Mouse (Mus musculus) c-Kit-positive CD71-positive TER-119-positive erythroid progenitor cells, embryonic 14.5 days (primary cell): ENCODE results near the gene Ercc6.

Experiments used
- DNase-seq: peaks from one replicate; pipeline ENCODE4 v3.0.0-alpha.2; 2013; ENCODE audit warnings: low spot score

Ercc6 gene

GRCm38 (mm10) chr14:32520400-32520926 lies 7.1 kb downstream of the Ercc6 start:
- no peak for DNase-seq

- DNase-seq: no peak
Measured at GRCm38 (mm10) chr14:32522336-32522735, 9.0 kb downstream of the Ercc6 start.

- no peak for DNase-seq
Measured at GRCm38 (mm10) chr14:32524071-32524470, 10.8 kb downstream of the Ercc6 start.

- no peak for DNase-seq
Measured at GRCm38 (mm10) chr14:32525996-32526705, 12.8 kb downstream of the Ercc6 start.

DNA sequence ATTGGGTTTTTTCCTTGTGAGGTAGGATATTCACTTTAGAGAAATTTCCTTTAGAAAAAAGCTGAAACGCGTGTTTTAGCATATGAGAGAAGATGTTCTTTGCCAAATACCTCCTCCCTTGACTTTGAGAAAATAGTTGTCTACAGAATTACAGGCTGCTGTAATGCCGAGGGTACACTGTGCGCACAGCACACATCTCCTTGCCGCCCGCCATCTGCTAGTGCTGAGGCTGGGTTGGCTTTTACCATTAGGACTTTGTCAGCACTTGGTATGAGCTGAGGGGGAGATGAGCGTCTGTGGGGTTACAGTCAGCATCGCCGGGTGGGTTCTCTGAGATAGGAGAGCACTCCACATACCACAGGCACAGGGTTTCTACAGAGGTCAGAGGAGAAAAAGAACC lies 13.9 kb downstream of the Ercc6 start:
- no peak for DNase-seq

- DNase-seq: no peak
Measured at GRCm38 (mm10) chr14:32529036-32529435, 15.7 kb downstream of the Ercc6 start.

GRCm38 (mm10) chr14:32530896-32531295 lies 17.6 kb downstream of the Ercc6 start:
- DNase-seq: no peak

DNA sequence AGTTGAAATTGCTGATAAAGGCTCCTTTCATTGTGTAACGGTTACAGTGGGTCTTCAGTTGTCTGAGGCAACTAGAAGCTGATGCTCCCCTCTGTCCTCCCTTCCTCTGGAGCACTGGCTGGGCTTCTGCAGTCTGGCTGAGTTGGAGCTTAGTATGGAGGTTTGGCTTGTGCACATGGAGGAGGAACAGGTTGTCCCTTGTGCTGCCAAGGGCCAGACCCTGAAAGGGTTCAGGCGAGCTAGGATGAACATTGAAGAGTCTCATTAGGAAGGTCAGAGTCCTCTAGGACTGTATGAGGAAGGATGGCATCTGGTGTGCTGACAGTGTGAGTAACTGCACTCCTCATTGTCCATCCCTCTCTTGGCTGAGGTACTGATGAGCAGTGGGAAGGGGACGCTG lies 18.1 kb downstream of the Ercc6 start:
- DNase-seq: no peak

DNA sequence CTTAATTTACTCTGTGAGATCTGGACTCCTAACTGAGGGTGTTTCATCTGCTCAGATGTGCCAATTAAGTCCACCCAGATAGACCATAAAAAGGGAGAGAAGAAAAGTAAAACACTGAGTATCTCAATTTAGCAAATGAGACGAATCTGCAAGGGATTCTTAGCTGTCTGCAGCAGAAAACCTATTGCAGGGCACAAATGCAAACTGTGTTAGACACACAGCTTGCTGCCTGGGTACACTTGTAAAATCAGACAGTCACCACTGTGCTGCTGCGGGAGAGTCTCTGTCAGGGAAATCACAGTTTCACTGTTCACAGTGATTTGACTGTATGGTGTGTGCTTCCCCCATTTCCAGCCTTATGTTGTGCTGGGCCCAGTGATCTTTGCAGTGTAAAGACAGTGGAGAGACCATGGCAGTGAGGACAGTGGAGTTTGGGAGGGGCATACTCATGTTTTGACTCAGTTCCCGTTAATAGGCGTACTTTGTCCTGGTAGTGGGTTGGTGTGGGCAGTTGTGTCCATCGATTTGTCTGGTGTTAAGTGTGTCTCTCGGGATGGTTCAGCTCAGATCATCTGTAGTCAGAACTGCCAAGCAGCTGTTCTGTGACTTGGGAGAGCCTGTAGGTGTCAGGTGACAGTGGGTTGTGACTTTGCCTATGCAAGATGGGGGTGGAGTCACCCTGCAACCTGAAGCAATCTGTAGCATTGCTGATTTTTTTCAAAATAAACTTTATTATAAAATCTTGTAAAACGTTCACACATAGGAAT lies 19.2 kb downstream of the Ercc6 start:
- no peak for DNase-seq

- DNase-seq: no peak
Measured at GRCm38 (mm10) chr14:32533148-32533520, 19.8 kb downstream of the Ercc6 start.

DNA sequence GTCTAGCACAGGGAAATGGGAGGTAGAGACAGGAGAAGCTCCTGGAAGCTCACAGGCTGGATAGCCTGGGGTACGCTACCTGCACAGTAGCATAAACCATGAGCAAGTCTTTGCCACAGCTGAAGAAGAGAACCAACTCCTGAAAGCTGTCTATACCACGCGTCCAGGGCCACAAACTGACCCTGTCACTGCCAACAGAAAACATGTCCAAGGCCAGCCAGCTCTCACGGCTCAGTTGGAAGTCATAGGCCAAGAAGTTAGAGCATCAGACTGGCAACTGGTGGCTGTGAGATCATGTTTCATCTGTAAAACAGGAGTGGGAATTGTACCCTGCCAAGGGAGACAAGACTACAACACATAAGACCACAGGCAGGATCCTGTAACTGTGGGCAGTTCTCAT lies 20.3 kb downstream of the Ercc6 start:
- DNase-seq: no peak

DNA sequence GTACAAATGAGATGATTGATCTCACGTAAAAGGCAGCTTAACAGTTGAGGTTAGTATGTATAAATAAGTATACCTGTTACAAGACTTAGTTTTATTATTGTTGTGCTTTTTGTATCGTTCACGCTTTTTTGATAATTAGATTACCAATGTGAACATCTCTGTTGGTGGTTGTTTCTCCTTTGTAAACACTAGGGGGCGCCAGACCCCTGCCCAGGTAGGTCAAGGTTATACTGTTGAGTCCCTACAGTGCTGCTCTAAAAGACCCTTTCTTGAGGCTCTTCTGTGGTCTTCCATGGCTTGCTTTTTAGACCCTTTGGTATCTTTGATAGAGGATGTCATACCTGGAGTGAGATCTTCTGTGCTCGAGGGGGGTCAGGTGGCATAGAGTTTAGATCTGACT lies 20.8 kb downstream of the Ercc6 start:
- peak; percentile 32 for DNase-seq

DNA sequence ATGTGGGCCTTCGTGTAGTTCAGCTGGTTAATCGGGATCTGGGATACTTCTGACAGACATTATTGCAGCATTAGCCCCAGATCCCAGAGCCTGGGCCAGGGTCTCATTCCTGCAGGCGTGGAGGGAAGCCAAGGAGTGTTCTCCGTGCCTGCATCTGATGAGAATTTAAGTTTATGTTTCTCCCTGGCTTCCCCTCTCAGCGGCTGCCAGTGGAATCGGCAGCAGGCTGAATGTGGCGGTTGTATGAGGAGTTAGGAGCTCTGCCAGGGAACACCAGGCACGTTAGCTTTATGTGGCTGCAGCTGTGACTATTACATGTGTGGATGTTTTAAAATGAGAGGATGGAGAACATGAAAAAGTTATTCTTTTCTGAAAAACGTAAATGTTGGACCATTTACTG lies 23.4 kb downstream of the Ercc6 start:
- no peak for DNase-seq

- DNase-seq: no peak
Measured at GRCm38 (mm10) chr14:32538115-32538514, 24.8 kb downstream of the Ercc6 start.

DNA sequence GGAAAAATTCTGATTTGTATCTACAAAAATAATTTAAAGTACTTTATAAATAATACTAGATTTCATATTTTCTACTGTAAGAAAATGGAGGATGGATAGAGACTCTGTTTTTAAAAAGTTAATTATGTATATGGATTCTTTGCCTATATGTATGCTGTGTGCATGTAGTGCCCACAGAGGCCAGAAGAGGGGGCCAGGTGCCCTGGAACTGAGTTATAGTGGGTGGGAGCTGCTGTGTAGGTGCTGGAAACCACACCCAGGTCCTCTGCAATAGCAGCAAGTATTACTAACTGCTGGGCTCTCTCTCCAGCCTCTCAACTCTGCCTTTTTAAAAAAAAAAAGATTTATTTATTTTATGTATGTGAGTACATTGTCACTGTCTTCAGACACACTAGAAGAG lies 29.8 kb downstream of the Ercc6 start:
- no peak for DNase-seq

- no peak for DNase-seq
Measured at GRCm38 (mm10) chr14:32546676-32547075, 33.4 kb downstream of the Ercc6 start.

- DNase-seq: no peak
Measured at GRCm38 (mm10) chr14:32551854-32552253, 38.5 kb downstream of the Ercc6 start.

- peak; percentile 59 for DNase-seq
Measured at GRCm38 (mm10) chr14:32553198-32553903, 40.0 kb downstream of the Ercc6 start.

DNA sequence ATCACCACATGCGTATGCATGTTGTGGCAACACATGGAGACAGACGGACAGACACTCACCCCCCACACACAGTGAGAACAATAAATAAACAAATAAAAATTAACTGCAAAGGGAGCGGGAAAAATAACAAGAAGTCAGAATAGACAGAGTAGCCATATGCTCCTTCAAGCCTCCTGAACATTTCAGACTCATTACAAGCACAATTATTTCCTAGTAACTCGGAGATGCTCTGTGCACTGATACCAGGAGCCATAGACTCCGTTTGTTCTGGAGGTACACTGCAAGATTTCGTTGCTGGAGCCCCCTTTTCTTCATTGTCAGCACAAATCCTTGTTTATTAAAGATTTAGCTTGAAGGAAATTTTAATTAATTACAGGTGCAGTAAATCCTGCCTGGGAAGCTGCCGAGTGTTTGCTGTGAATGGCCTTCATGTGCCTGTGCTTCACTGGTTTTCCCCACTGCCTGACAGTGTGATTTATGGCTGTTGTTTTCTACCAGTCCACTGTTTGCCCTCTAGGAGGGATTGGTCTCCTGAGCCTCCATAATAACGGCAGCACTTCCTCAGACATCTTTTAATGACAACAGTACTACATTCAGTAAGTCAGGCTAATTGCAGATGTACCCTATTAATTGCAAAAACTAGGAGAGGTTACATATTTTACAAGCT lies 41.7 kb downstream of the Ercc6 start:
- no peak for DNase-seq

GRCm38 (mm10) chr14:32561428-32561827 lies 48.1 kb downstream of the Ercc6 start:
- DNase-seq: no peak

DNA sequence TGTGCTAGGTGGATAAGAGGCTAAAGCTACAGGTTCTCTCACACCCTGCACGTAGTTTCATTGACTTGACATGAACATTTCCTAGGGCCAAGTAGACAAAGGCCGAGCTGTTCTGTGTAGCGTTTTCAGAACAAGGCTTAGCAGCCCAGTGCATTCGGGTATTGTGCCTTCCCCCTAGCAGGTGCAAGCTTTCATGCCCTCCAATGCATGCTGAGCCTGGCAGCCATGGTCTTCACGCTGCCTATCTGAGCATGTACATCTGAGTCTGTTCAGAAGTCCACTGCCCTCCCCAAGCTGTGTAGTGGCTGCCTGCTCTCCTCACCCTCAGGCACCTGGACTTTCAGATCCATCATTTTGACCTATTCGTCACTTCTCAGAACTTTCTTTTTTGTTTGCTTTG lies 50.3 kb downstream of the Ercc6 start:
- DNase-seq: no peak

DNA sequence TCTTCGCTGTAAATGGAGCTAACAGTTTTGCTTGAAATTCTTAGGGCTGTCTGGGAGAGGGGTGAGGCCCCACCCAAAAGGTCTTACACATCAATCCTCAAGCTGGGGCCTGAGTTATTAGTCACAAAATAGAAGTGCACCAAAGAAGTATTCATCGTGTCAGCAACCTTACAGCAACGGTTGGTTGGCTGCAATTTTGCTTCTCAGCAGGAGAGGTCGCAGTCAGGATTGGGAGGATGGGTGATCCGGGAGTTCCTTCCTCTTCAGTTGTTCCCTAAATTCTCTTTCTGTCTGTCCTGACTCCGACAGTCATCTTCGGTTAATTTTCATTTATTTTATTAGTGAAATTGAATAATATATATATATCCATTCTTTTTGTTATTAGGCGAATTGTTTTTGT lies 59.2 kb downstream of the Ercc6 start:
- no peak for DNase-seq
